Mouse (Mus musculus) CH12.LX (cell line): ENCODE results near the gene Ccdc18. TPM values are rescaled to one million over a fixed set of nuclear protein-coding genes. Genes with fewer than 3 reads are reported as not detected.
A peak's percentile ranks its signal among the peaks of the same experiment; 100 is the strongest.

Experiments
- DNase-seq: peaks from one replicate; pipeline ENCODE4 v3.0.0-alpha.2; 2013; ENCODE audit errors: extremely low read depth
- H3K27ac ChIP-seq: 2 replicates; pipeline ENCODE4 v1.5.1; 2012; ENCODE audit warnings: low read depth, mild to moderate bottlenecking, control low read depth, moderate library complexity; ENCODE audit not compliant: insufficient read depth
- H3K27me3 ChIP-seq: replicated peaks from 2 replicates; pipeline ENCODE3; 2012; ENCODE audit warnings: inconsistent platforms
- H3K36me3 ChIP-seq, 2 experiments: replicated peaks in 1 of 2; 2 replicates each; pipeline versions ENCODE3 to v1.6.1; 2012; ENCODE audit warnings: inconsistent platforms in 1 of 2, low read length in 1 of 2, mild to moderate bottlenecking in 1 of 2, mixed read lengths in 1 of 2, moderate library complexity in 1 of 2; ENCODE audit not compliant: control insufficient read depth in 1 of 2, insufficient read depth in 1 of 2
- H3K4me1 ChIP-seq, 2 experiments: 2 replicates each; pipeline ENCODE4 v1.6.1; 2012; ENCODE audit warnings: inconsistent platforms in 1 of 2, moderate library complexity in 1 of 2; ENCODE audit not compliant: insufficient read depth in 2 of 2, control insufficient read depth in 1 of 2
- H3K4me2 ChIP-seq: 2 replicates; pipeline ENCODE4 v1.6.1; 2012; ENCODE audit warnings: low read depth, mild to moderate bottlenecking, control low read depth; ENCODE audit not compliant: poor library complexity, insufficient read depth, severe bottlenecking
- H3K4me3 ChIP-seq, 3 experiments: fragments of 150-350 bp in 1 of 3; sonication (generic) in 1 of 3; replicated peaks in 1 of 3; 2 replicates each; pipeline versions ENCODE3 to v1.5.1; 2011 to 2012; ENCODE audit warnings: low read depth in 2 of 3, low read length in 2 of 3, mild to moderate bottlenecking in 2 of 3, moderate library complexity in 2 of 3, control low read depth in 1 of 3, improper control_type of control experiment in 1 of 3, inconsistent platforms in 1 of 3, mixed read lengths in 1 of 3; ENCODE audit not compliant: poor library complexity in 1 of 3
- H3K79me2 ChIP-seq: replicated peaks from 2 replicates; pipeline ENCODE4 v1.6.1; 2012; ENCODE audit warnings: mild to moderate bottlenecking, moderate library complexity; ENCODE audit not compliant: control insufficient read depth, poor library complexity, insufficient read depth, severe bottlenecking; ENCODE audit errors: extremely low read depth
- H3K9ac ChIP-seq: 2 replicates; pipeline ENCODE4 v1.6.1; 2012; ENCODE audit warnings: low read depth, mild to moderate bottlenecking, control low read depth, moderate library complexity; ENCODE audit not compliant: insufficient read depth
- H3K9me3 ChIP-seq: replicated peaks from 2 replicates; pipeline ENCODE3; 2012; ENCODE audit warnings: low read length, inconsistent platforms, mixed read lengths
- CHD1 ChIP-seq: IDR thresholded peaks from 2 replicates; pipeline ENCODE4 v1.6.1; 2012; ENCODE audit warnings: low read depth, low read length, improper control_type of control experiment, inconsistent platforms
- CHD2 ChIP-seq: IDR thresholded peaks from 2 replicates; pipeline ENCODE4 v1.6.1; 2011; ENCODE audit warnings: low read length, improper control_type of control experiment
- CTCF ChIP-seq, 2 experiments: IDR thresholded peaks in 1 of 2; conservative IDR thresholded peaks in 1 of 2; 2 replicates each; pipeline ENCODE4 v1.5.1; 2011 to 2012; ENCODE audit warnings: low read depth in 2 of 2, low read length in 2 of 2, improper control_type of control experiment in 1 of 2, inconsistent platforms in 1 of 2, mild to moderate bottlenecking in 1 of 2, moderate library complexity in 1 of 2
- E2F4 ChIP-seq: IDR thresholded peaks from 2 replicates; pipeline ENCODE4 v1.6.1; 2011; ENCODE audit warnings: low read depth, low read length, improper control_type of control experiment; ENCODE audit not compliant: insufficient replicate concordance
- EP300 ChIP-seq: IDR thresholded peaks from 2 replicates; pipeline ENCODE4 v1.6.1; 2011; ENCODE audit warnings: low read length, improper control_type of control experiment
- ETS1 ChIP-seq: conservative IDR thresholded peaks from 2 replicates; pipeline ENCODE4 v1.6.1; 2012; ENCODE audit warnings: low read depth, mild to moderate bottlenecking, inconsistent platforms, low read length, improper control_type of control experiment, moderate library complexity
- GABPA ChIP-seq: IDR thresholded peaks from 2 replicates; pipeline ENCODE4 v1.6.1; 2012; ENCODE audit warnings: low read depth, low read length, improper control_type of control experiment, inconsistent platforms; ENCODE audit not compliant: insufficient replicate concordance
- HCFC1 ChIP-seq: IDR thresholded peaks from 2 replicates; pipeline ENCODE4 v1.6.1; 2012; ENCODE audit warnings: low read depth, mild to moderate bottlenecking, inconsistent platforms, low read length, improper control_type of control experiment
- MAFK ChIP-seq: IDR thresholded peaks from 2 replicates; pipeline ENCODE4 v1.6.1; 2011; ENCODE audit warnings: low read length, improper control_type of control experiment; ENCODE audit not compliant: insufficient replicate concordance
- MAX ChIP-seq: IDR thresholded peaks from 2 replicates; pipeline ENCODE4 v1.6.1; 2011; ENCODE audit warnings: low read length, improper control_type of control experiment
- MAZ ChIP-seq: IDR thresholded peaks from 2 replicates; pipeline ENCODE4 v1.6.1; 2012; ENCODE audit warnings: low read depth, mild to moderate bottlenecking, inconsistent platforms, low read length, improper control_type of control experiment, moderate library complexity
- MEF2A ChIP-seq: IDR thresholded peaks from 2 replicates; pipeline ENCODE4 v1.6.1; 2014; ENCODE audit warnings: low read depth, mild to moderate bottlenecking, inconsistent platforms, low read length, improper control_type of control experiment, borderline replicate concordance
- MXI1 ChIP-seq: IDR thresholded peaks from 2 replicates; pipeline ENCODE4 v1.6.1; 2011; ENCODE audit warnings: mild to moderate bottlenecking, low read depth, low read length, improper control_type of control experiment
- MYC ChIP-seq: IDR thresholded peaks from 2 replicates; pipeline ENCODE4 v1.6.1; 2011; ENCODE audit warnings: low read depth, mild to moderate bottlenecking, improper control_type of control experiment, low read length
- POLR2A ChIP-seq: IDR thresholded peaks from 2 replicates; pipeline ENCODE4 v1.6.1; 2011; ENCODE audit warnings: low read depth, mild to moderate bottlenecking, improper control_type of control experiment, low read length
- RAD21 ChIP-seq: IDR thresholded peaks from 2 replicates; pipeline ENCODE4 v1.6.1; 2011; ENCODE audit warnings: low read depth, mild to moderate bottlenecking, low read length, improper control_type of control experiment, moderate library complexity
- RCOR1 ChIP-seq: conservative IDR thresholded peaks from 2 replicates; pipeline ENCODE4 v1.6.1; 2012; ENCODE audit warnings: low read depth, mild to moderate bottlenecking, inconsistent platforms, low read length, improper control_type of control experiment
- SIN3A ChIP-seq: IDR thresholded peaks from 2 replicates; pipeline ENCODE4 v1.6.1; 2012; ENCODE audit warnings: low read length, improper control_type of control experiment, inconsistent platforms
- TBP ChIP-seq: conservative IDR thresholded peaks from 2 replicates; pipeline ENCODE4 v1.6.1; 2011; ENCODE audit warnings: low read depth, low read length, improper control_type of control experiment
- USF2 ChIP-seq: conservative IDR thresholded peaks from 2 replicates; pipeline ENCODE4 v1.6.1; 2011; ENCODE audit warnings: low read depth, low read length, improper control_type of control experiment
- ZC3H11A ChIP-seq: IDR thresholded peaks from 2 replicates; pipeline ENCODE4 v1.6.1; 2012; ENCODE audit warnings: low read depth, mild to moderate bottlenecking, inconsistent platforms, low read length, improper control_type of control experiment
- ZMIZ1 ChIP-seq: IDR thresholded peaks from 2 replicates; pipeline ENCODE4 v1.6.1; 2012; ENCODE audit warnings: low read depth, mild to moderate bottlenecking, inconsistent platforms, low read length, improper control_type of control experiment
- dilution Hi-C: fragments of 300-500 bp; cut with MboI; formaldehyde crosslinking; loops from 2 replicates; pipeline ENCODE4 v1.14.3; 2020; ENCODE audit warnings: low sequenced_read_pairs; ENCODE audit not compliant: extremely low pct_unique_long_range_greater_than_20kb, extremely low pct_ligation_motif_present
- in situ Hi-C: fragments of 300-500 bp; cut with MboI; formaldehyde crosslinking; loops from 3 replicates; pipeline ENCODE4 v1.14.3; 2019; ENCODE audit warnings: low sequenced_read_pairs, low pct_ligation_motif_present, low pct_unique_long_range_greater_than_20kb, mixed read lengths
- polyA plus RNA-seq: library from polyadenylated mRNA; unstranded; fragments of >175 nt; gene quantifications from 2 replicates; pipeline ENCODE4 v1.2.1, GENCODE M21; 2012; ENCODE audit warnings: low read depth; ENCODE audit not compliant: insufficient read length
- total RNA-seq, 2 experiments: library from RNA; depleted of rRNA; stranded (reverse); fragments of 300-350 nt in 1 of 2; fragments of >200 nt in 1 of 2; gene quantifications; 2 replicates each; pipeline ENCODE4 v1.2.3; 2012 to 2014

Ccdc18 gene
- total and polyA plus RNA-seq, 3 experiments = 2.7 to 4.7 (median 3.9) TPM

DNA sequence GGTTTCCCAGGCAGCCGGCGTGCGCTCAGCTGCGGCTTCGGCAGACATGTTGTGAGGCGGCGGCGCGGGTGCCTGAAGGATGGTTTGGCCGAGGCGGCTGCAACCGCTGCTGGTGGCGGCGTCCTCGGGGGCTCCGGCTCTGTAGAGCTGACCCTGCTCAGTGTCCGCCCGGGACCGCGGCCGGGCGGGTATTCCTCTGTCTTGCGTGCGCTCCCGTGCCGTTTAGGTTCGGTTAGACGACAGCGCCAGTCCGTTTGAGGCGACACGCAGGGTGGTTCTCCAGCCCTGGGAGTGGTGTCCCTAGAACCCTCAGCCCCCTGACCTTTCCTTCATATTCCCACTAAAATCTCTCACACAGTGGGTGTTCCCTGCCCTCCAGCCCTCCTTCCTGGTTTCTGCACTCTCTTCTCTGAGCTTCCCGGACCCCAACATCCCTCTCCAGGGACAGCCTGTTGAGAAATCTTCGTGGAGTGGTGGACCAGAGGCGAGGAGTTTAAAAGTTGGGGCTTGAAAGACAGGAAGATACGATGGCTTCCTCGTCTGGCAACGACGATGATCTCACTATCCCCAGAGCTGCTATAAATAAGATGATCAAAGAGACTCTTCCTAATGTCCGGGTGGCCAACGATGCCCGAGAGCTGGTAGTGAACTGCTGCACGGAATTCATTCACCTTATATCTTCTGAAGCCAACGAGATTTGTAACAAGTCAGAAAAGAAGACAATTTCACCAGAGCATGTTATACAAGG, 136.6 kb downstream of the Ccdc18 start:
- dilution Hi-C loops (no loop called here), in situ Hi-C loops (no loop called here)
- no peaks in the 10 kb centered on the region for H3K9me3 ChIP-seq
- peak overlapping the region; percentile 70 for H3K27ac ChIP-seq
- TF ChIP-seq CHD1 = 0 out of 2 replicates have a peak, but pooled peaks have one; percentile 43
- TF ChIP-seq RAD21 = no peak
- no peak for TF ChIP-seq MEF2A
- 0 out of 2 replicates have a peak, but pooled peaks have one; percentile 11 for TF ChIP-seq SIN3A
- H3K4me2 ChIP-seq = peak overlapping the region; percentile 82
- peak overlapping the region; percentile 61 to 98 (median 86) for H3K4me3 ChIP-seq
- DNase-seq = no peak
- H3K27me3 ChIP-seq = no peaks in the 10 kb centered on the region
- peaks cover 2 to 12% of the 10 kb centered on the region in 2 experiments for H3K36me3 ChIP-seq
- peaks cover 0 to 20% of the 10 kb centered on the region in 2 experiments; a peak in 2 of 4 replicates for H3K4me1 ChIP-seq
- H3K9ac ChIP-seq = peak overlapping the region; percentile 67
- H3K79me2 ChIP-seq = peaks cover 39% of the 10 kb centered on the region

DNA sequence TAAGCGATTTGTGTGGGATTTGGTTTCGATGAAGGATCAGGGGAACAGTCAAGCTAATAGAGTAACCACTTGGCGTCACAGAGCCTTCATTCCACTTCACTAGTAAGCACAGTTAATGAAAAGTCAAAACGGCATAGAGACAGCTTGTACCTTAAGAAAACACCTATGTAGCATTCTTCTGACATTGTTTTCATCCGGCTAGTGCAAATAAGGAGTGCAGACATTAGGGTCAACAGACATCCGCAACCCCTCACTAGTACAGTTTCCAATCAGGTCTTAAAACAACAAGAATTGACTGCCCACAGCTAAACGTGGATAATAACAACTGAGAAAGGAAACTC, 137.1 kb downstream of the Ccdc18 start:
- H3K4me1 ChIP-seq = peaks cover 0 to 20% of the 10 kb centered on the region in 2 experiments; a peak in 2 of 4 replicates
- H3K36me3 ChIP-seq = peaks cover 2 to 12% of the 10 kb centered on the region in 2 experiments
- H3K9ac ChIP-seq = peak overlapping the region; percentile 67
- in situ Hi-C loops (no loop called here), dilution Hi-C loops (no loop called here)
- no peak overlapping the region for H3K27ac ChIP-seq
- no peaks in the 10 kb centered on the region for H3K9me3 ChIP-seq
- peaks cover 40% of the 10 kb centered on the region for H3K79me2 ChIP-seq
- peak overlapping the region; percentile 82 for H3K4me2 ChIP-seq
- TF ChIP-seq E2F4 (no peak), EP300 (no peak), GABPA (no peak), CTCF (conservative IDR thresholded peaks at IDR 0.05 in 1 of 2, IDR thresholded peaks at IDR 0.05 in 1 of 2; ENCODE audit: low read depth in 2 of 2, low read length in 2 of 2) (no peak), USF2 (no peak), MAX (no peak), MYC (no peak), CHD2 (no peak), MEF2A (no peak), MXI1 (no peak), POLR2A (no peak), MAFK (no peak), ZC3H11A (no peak), TBP (no peak), ETS1 (no peak), RCOR1 (no peak), ZMIZ1 (no peak), CHD1 (no peak), MAZ (no peak), HCFC1 (no peak)
- peak overlapping the region; percentile 61 to 98 (median 86) for H3K4me3 ChIP-seq
- no peak for DNase-seq
- no peaks in the 10 kb centered on the region for H3K27me3 ChIP-seq
